Mouse (Mus musculus) hindbrain, embryonic 10.5 days (tissue): Measurements from ENCODE around the gene Adss. TPM values are rescaled to one million over a fixed set of nuclear protein-coding genes. Genes with fewer than 3 reads are reported as not detected.
A peak's percentile ranks its signal among the peaks of the same experiment; 100 is the strongest.
"Not testable (repeated sequence)": the region's sequence is repeated elsewhere in the genome, so short reads cannot be mapped to it uniquely, and the experiment has no call there.

ENCODE experiments used
- DNase-seq: peaks from one replicate; pipeline ENCODE4 v3.0.0-alpha.2; 2017; ENCODE audit warnings: low spot score
- H3K27ac ChIP-seq: fragments of 300-500 bp; sonication (generic); 2 replicates; pipeline ENCODE4 v1.5.1; 2016; ENCODE audit warnings: mild to moderate bottlenecking, moderate library complexity
- H3K27me3 ChIP-seq: fragments of 300-500 bp; sonication (generic); 2 replicates; pipeline ENCODE4 v1.6.1; 2016; ENCODE audit warnings: mild to moderate bottlenecking; ENCODE audit not compliant: poor library complexity, insufficient read depth, severe bottlenecking
- H3K36me3 ChIP-seq: fragments of 300-500 bp; sonication (generic); 2 replicates; pipeline ENCODE4 v1.6.1; 2016; ENCODE audit warnings: mild to moderate bottlenecking, moderate library complexity
- H3K4me1 ChIP-seq: fragments of 300-500 bp; sonication (generic); replicated peaks from 2 replicates; pipeline ENCODE4 v1.6.1; 2016; ENCODE audit warnings: mild to moderate bottlenecking
- H3K4me3 ChIP-seq: fragments of 300-500 bp; sonication (generic); 2 replicates; pipeline ENCODE4 v1.5.1; 2016; ENCODE audit warnings: mild to moderate bottlenecking, moderate library complexity
- H3K9me3 ChIP-seq: fragments of 300-500 bp; sonication (generic); 2 replicates; pipeline ENCODE4 v1.6.1; 2016; ENCODE audit warnings: mild to moderate bottlenecking, moderate library complexity
- WGBS: fragments of 180-500 bp; shearing (Covaris S2); methylation state at CpG from one replicate; pipeline ENCODE4 v1.1.7; 2016; 5-methylcytosine and 5-hydroxymethylcytosine counted together
- polyA plus RNA-seq: library from polyadenylated mRNA; unstranded; fragments of >200 nt; fragmentation: Nextera tagmentation; extraction: Ambion mirVana; gene quantifications from 2 replicates; pipeline ENCODE4 v1.2.1, GENCODE M21; 2016

Gene Adss
- 42.4 and 54.7 TPM in 2 replicates for polyA plus RNA-seq

- Histone ChIP-seq H3K4me3 (peak within 1 kb of the TSS; percentile 89), H3K27me3 (no peaks in the 10 kb centered on the region), H3K36me3 (no peaks in the 10 kb centered on the region), H3K27ac (peak within 1 kb of the TSS; percentile 96), H3K9me3 (no peaks in the 10 kb centered on the region), H3K4me1 (peaks cover 31% of the 10 kb centered on the region)
- WGBS = under 1% methylated on average over 64 of the region's 64 CpGs
- DNase-seq = peak; percentile 98
Observed at GRCm38 (mm10) chr1:177796193-177796939, at the start of gene Adss. Gene Adss, minus strand, starts transcription at chr1:177796511.

GRCm38 (mm10) chr1:177845812-177846211, 49.5 kb upstream of the Adss start:
- H3K9me3 ChIP-seq, H3K36me3 ChIP-seq, DNase-seq, H3K4me1 ChIP-seq, H3K4me3 ChIP-seq, H3K27ac ChIP-seq, H3K27me3 ChIP-seq: not testable (repeated sequence)
- WGBS = 47% methylated on average over 3 of the region's 3 CpGs

DNA sequence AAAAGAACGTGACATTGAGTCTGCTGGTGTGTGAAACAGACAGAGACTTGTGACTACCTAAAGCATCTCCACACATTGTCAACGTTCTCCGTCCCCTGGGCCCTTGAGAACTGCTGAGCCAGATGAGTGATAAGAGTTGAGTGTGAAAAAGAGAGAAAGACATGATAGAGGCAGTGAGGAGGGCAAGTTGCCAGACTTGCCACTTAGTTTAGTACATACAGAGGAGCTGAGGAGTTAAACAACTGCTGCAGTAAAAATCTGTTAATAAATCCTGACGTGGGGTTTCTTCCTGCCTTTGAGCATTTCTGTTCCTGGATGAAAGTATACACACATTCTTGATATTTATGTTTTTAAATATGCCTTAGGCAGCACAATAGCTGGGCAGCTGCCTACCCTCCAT, 31.5 kb upstream of the Adss start:
- WGBS = 82% methylated on average over 4 of the region's 4 CpGs
- H3K9me3 ChIP-seq, H3K27me3 ChIP-seq, H3K27ac ChIP-seq, H3K4me1 ChIP-seq, DNase-seq, H3K36me3 ChIP-seq, H3K4me3 ChIP-seq: not testable (repeated sequence)

- not testable (repeated sequence) for H3K9me3 ChIP-seq, H3K36me3 ChIP-seq, H3K4me1 ChIP-seq, H3K27ac ChIP-seq, H3K4me3 ChIP-seq, H3K27me3 ChIP-seq
- peak; percentile 23 for DNase-seq
- WGBS = 50% methylated on average over 1 of the region's 1 CpGs
Observed at GRCm38 (mm10) chr1:177806772-177807171, 10.5 kb upstream of the Adss start.

GRCm38 (mm10) chr1:177803511-177803910, 7.2 kb upstream of the Adss start:
- H3K27me3 ChIP-seq = no peaks in the 10 kb centered on the region
- 89% methylated on average over 2 of the region's 2 CpGs for WGBS
- DNase-seq = no peak

GRCm38 (mm10) chr1:177797151-177797755, 942 bp upstream of the Adss start:
- WGBS = 77% methylated on average over 8 of the region's 8 CpGs
- Histone ChIP-seq H3K27ac (peak overlapping the region; percentile 96; the same call in 1 of the 2 replicates), H3K4me3 (no peak overlapping the region), H3K4me1 (peaks cover 22% of the 10 kb centered on the region), H3K9me3 (no peaks in the 10 kb centered on the region), H3K27me3 (no peaks in the 10 kb centered on the region), H3K36me3 (no peaks in the 10 kb centered on the region)
- DNase-seq = no peak

More at GRCm38 (mm10) chr1:177803511-177803910, 7.2 kb upstream of the Adss start:
- no peak overlapping the region for H3K27ac ChIP-seq
- no peaks in the 10 kb centered on the region for H3K36me3 ChIP-seq
- H3K4me1 ChIP-seq = no peaks in the 10 kb centered on the region
- H3K9me3 ChIP-seq = no peaks in the 10 kb centered on the region
- no peak overlapping the region for H3K4me3 ChIP-seq

- Histone ChIP-seq H3K9me3 (no peaks in the 10 kb centered on the region), H3K27ac (peak overlapping the region; percentile 96), H3K4me3 (peak overlapping the region; percentile 89), H3K27me3 (no peaks in the 10 kb centered on the region), H3K36me3 (peaks cover 3% of the 10 kb centered on the region; the same call in 1 of the 2 replicates), H3K4me1 (peaks cover 31% of the 10 kb centered on the region)
- WGBS = under 1% methylated on average over 41 of the region's 41 CpGs
- no peak for DNase-seq
Observed at GRCm38 (mm10) chr1:177795421-177796192, 704 bp downstream of the Adss start.

- Histone ChIP-seq H3K27ac (peak overlapping the region; percentile 96), H3K27me3 (no peaks in the 10 kb centered on the region), H3K4me3 (peak overlapping the region; percentile 89), H3K4me1 (peaks cover 31% of the 10 kb centered on the region), H3K9me3 (no peaks in the 10 kb centered on the region), H3K36me3 (peaks cover 5% of the 10 kb centered on the region; the same call in 1 of the 2 replicates)
- DNase-seq = peak; percentile 23
- 8% methylated on average over 8 of the region's 8 CpGs for WGBS
Observed at GRCm38 (mm10) chr1:177794866-177795265, 1.4 kb downstream of the Adss start.

- WGBS = 88% methylated on average over 3 of the region's 3 CpGs
- DNase-seq = no peak
- H3K36me3 ChIP-seq = peaks cover 14% of the 10 kb centered on the region
- 0 out of 2 replicates have a peak, but pooled peaks cover 6% of the 10 kb centered on the region for H3K9me3 ChIP-seq
- no peak overlapping the region for H3K27ac ChIP-seq
- H3K4me1 ChIP-seq = peaks cover 31% of the 10 kb centered on the region
- H3K4me3 ChIP-seq = no peak overlapping the region
- no peaks in the 10 kb centered on the region for H3K27me3 ChIP-seq
Observed at GRCm38 (mm10) chr1:177792835-177793234, 3.5 kb downstream of the Adss start.

DNA sequence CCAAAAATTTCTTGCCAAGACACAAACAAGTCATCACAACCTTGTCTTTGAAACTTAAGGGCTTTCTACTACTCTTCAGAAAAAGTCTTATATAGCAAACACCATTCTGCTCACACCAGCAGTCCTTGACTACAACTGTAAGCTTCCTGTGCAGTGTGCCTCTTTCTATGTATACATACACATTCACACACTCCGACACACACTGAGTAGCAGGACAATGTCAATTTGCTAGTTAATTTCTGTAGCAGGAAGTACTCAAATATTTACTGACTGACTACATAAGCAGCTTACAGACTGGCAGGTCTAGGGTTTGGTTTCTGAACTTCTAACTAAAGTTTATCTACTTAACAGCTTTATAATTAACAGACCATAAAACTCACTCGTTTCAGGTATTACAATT, 18.9 kb downstream of the Adss start:
- whole genome bisulfite sequencing = 91% methylated on average over 2 of the region's 2 CpGs
- no peak for DNase-seq
- H3K27ac ChIP-seq = no peak overlapping the region
- H3K4me3 ChIP-seq = no peak overlapping the region
- H3K27me3 ChIP-seq = no peaks in the 10 kb centered on the region
- H3K4me1 ChIP-seq = no peaks in the 10 kb centered on the region
- H3K9me3 ChIP-seq = no peaks in the 10 kb centered on the region
- H3K36me3 ChIP-seq = peaks cover 82% of the 10 kb centered on the region

GRCm38 (mm10) chr1:177768931-177769330, 27.4 kb downstream of the Adss start:
- Histone ChIP-seq H3K27ac (no peak overlapping the region), H3K4me1 (no peaks in the 10 kb centered on the region), H3K36me3 (peaks cover 90% of the 10 kb centered on the region), H3K9me3 (no peaks in the 10 kb centered on the region), H3K4me3 (no peak overlapping the region), H3K27me3 (no peaks in the 10 kb centered on the region)
- DNase-seq = no peak

DNA sequence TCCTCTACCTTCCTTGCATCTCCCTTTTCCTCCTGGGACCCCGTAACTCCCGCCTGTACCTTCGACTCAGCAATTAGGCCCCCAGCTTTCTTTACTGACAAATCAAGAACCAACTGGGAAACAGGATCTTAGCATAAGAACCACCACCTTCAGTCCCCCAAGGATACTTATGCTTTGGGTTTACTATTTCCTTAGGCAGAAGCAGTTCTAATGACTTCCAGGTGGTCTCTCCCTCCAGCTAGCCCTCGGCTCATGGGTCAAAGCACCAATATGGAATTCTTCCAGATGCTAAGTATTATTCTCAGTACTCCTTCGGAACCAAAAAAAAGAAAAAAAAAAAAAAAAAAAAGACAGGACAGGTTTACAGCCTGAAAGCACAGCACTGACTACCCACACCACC, 39.1 kb downstream of the Adss start:
- DNase-seq = peak; percentile 3
- no peak overlapping the region for H3K27ac ChIP-seq

GRCm38 (mm10) chr1:177753496-177753895, 42.8 kb downstream of the Adss start:
- DNase-seq = no peak
- no peak overlapping the region for H3K27ac ChIP-seq
- 66% methylated on average over 1 of the region's 1 CpGs for WGBS
- peaks cover 13% of the 10 kb centered on the region; the same call in 1 of the 2 replicates for H3K36me3 ChIP-seq
- H3K4me1 ChIP-seq = no peaks in the 10 kb centered on the region
- H3K4me3 ChIP-seq = no peak overlapping the region
- no peaks in the 10 kb centered on the region for H3K27me3 ChIP-seq
- peaks cover 26% of the 10 kb centered on the region for H3K9me3 ChIP-seq

More for the DNA sequence above, 39.1 kb downstream of the Adss start:
- WGBS = 69% methylated on average over 5 of the region's 5 CpGs
- peaks cover 10% of the 10 kb centered on the region; the same call in 1 of the 2 replicates for H3K36me3 ChIP-seq
- no peaks in the 10 kb centered on the region for H3K9me3 ChIP-seq
- H3K4me1 ChIP-seq = no peaks in the 10 kb centered on the region
- no peak overlapping the region for H3K4me3 ChIP-seq
- no peaks in the 10 kb centered on the region for H3K27me3 ChIP-seq
